Mouse (Mus musculus) retina, postnatal 7 days (tissue): ENCODE data around the gene Prkar2b.

ENCODE experiments used
- DNase-seq: peaks from one replicate; pipeline ENCODE4 v3.0.0-alpha.2; 2012; ENCODE audit warnings: low read depth, low spot score

The Prkar2b gene

GRCm38 (mm10) chr12:31969111-31969510 lies 92.0 kb downstream of the Prkar2b start:
- DNase-seq, result no peak

- peak; percentile 54 for DNase-seq
These were observed 93.6 kb downstream of the Prkar2b start for GRCm38 (mm10) chr12:31967536-31967935.

- no peak for DNase-seq
These were observed 94.7 kb downstream of the Prkar2b start for GRCm38 (mm10) chr12:31966405-31966804.

- DNase-seq, result no peak
These were observed 95.4 kb downstream of the Prkar2b start for GRCm38 (mm10) chr12:31965517-31966212.

- DNase-seq, result no peak
These were observed 97.0 kb downstream of the Prkar2b start for GRCm38 (mm10) chr12:31964074-31964473.

GRCm38 (mm10) chr12:31955843-31956242 lies 105.3 kb downstream of the Prkar2b start:
- DNase-seq, result no peak

- no peak for DNase-seq
These were observed 110.5 kb downstream of the Prkar2b start for GRCm38 (mm10) chr12:31950659-31951031.

GRCm38 (mm10) chr12:31949759-31950658 lies 111.1 kb downstream of the Prkar2b start, which contains the start of gene Hbp1:
TSS of gene Hbp1 (minus strand) at chr12:31950535.
- DNase-seq, result peak; percentile 100

GRCm38 (mm10) chr12:31949193-31949741 lies 111.8 kb downstream of the Prkar2b start:
- peak; percentile 90 for DNase-seq

GRCm38 (mm10) chr12:31948101-31949000 lies 112.7 kb downstream of the Prkar2b start:
- DNase-seq, result no peak

GRCm38 (mm10) chr12:31947476-31947875 lies 113.6 kb downstream of the Prkar2b start:
- DNase-seq, result no peak

GRCm38 (mm10) chr12:31944405-31944804 lies 116.7 kb downstream of the Prkar2b start:
- no peak for DNase-seq

- no peak for DNase-seq
These were observed 118.0 kb downstream of the Prkar2b start for GRCm38 (mm10) chr12:31943020-31943654.

- DNase-seq, result no peak
These were observed 122.1 kb downstream of the Prkar2b start for GRCm38 (mm10) chr12:31939026-31939425.

- DNase-seq, result no peak
These were observed 122.6 kb downstream of the Prkar2b start for GRCm38 (mm10) chr12:31938391-31938997.

- DNase-seq, result no peak
These were observed 123.5 kb downstream of the Prkar2b start for GRCm38 (mm10) chr12:31937613-31938012.

GRCm38 (mm10) chr12:31936657-31937300 lies 124.3 kb downstream of the Prkar2b start:
- DNase-seq, result no peak

- no peak for DNase-seq
These were observed 129.3 kb downstream of the Prkar2b start for GRCm38 (mm10) chr12:31931818-31932217.

- no peak for DNase-seq
These were observed 132.6 kb downstream of the Prkar2b start for GRCm38 (mm10) chr12:31928498-31928897.

GRCm38 (mm10) chr12:31926661-31927061 lies 134.4 kb downstream of the Prkar2b start:
- DNase-seq, result peak; percentile 56
